Mouse (Mus musculus): ENCODE data around the gene Snap23. TPM values are rescaled to one million over a fixed set of nuclear protein-coding genes. Genes with fewer than 3 reads are reported as not detected.
"Not testable (repeated sequence)": the region's sequence is repeated elsewhere in the genome, so short reads cannot be mapped to it uniquely, and the experiment has no call there.

Gene Snap23
- total RNA-seq (2021) = 10 to 100 TPM; 14.1 to 19.7 TPM

- peak; percentile 82 to 84 for DNase-seq (ENCODE audit: extremely low spot score in 1 of 2, low spot score in 1 of 2)
Measured at GRCm38 (mm10) chr2:120566886-120567797, at the start of gene Snap23. Gene Snap23 (plus strand): TSS chr2:120567671.

DNA sequence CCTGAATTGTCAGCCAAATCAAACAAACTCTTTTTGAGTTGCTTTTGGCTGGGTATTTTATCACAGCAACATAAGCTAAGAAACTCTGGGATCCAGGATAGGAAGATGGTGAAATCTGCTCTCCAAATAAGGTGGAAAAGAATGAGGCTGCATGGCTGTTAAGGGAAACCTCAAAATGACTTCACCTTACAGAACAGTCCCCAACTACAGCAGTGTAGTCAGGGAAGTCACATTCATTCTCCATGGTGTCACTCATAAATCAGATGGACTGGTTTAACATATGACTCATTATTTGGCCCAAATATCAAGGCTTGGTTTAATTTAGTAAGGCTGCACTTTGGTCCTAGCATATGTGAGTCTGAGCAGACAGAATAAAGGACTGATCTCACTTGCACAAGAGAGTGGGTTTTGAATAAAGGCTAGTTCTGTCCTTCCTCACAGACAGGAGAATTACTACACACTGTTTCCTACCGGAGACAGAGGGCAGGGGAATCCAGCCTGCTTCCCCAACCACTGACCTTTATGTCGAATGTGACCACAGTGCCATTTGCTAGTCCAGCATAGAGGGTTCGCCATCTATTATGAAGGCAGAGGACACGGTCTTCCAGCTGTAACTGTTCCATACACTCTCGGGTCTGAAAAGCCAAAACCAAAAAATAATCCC lies 48.8 kb upstream of the Snap23 start:
- no peak for DNase-seq (ENCODE audit: extremely low spot score in 1 of 2, low spot score in 1 of 2)

GRCm38 (mm10) chr2:120526771-120527170 lies 40.7 kb upstream of the Snap23 start:
- DNase-seq (ENCODE audit: extremely low spot score in 1 of 2, low spot score in 1 of 2) = no peak

- DNase-seq (ENCODE audit: extremely low spot score in 1 of 2, low spot score in 1 of 2) = no peak
Measured at GRCm38 (mm10) chr2:120529531-120529930, 37.9 kb upstream of the Snap23 start.

DNA sequence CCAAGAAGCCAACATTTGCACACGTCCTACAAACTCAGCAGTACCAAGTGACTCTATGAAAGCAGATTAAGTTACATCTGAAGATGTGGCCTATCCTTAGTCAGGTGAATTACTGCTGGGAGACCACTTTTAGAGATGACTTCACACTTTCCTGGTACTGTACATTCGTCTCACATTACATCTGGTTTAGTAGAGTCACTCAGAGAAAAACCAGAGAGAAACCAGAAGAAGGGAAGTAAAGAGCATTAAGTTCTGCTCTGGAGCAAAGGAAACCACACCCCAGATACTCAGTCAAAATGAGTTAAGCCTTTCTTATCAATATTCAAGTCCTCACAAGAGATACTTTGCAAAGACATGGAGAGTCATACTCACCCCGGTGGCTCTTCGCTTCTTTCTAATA lies 36.2 kb upstream of the Snap23 start:
- no peak for DNase-seq (ENCODE audit: extremely low spot score in 1 of 2, low spot score in 1 of 2)

GRCm38 (mm10) chr2:120539333-120539732 lies 28.1 kb upstream of the Snap23 start:
- DNase-seq (ENCODE audit: extremely low spot score in 1 of 2, low spot score in 1 of 2) = no peak

DNA sequence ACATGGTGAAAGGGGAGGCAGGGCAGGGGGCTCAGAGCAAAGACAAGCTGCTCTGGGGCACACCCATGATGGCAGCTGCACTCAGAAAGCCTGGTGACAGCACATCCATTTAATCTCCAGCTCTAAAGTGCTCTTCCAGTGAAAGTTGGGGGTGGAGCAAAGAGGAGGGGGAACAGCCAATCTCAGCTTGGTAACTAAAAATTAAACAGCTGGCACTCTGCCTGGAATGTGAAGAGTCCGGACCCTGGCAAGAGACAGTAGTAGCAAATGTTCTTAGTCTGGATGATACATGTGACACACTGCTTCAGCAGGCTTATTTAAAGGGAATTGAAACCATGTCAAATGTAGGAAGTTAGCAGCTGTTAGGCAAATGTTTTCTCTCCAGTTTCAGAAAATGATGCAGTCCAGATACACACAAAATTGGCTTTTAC lies 27.7 kb upstream of the Snap23 start:
- DNase-seq (ENCODE audit: extremely low spot score in 1 of 2, low spot score in 1 of 2) = peak; percentile 37 to 47

GRCm38 (mm10) chr2:120544732-120545131 lies 22.7 kb upstream of the Snap23 start:
- no peak for DNase-seq (ENCODE audit: extremely low spot score in 1 of 2, low spot score in 1 of 2)

DNA sequence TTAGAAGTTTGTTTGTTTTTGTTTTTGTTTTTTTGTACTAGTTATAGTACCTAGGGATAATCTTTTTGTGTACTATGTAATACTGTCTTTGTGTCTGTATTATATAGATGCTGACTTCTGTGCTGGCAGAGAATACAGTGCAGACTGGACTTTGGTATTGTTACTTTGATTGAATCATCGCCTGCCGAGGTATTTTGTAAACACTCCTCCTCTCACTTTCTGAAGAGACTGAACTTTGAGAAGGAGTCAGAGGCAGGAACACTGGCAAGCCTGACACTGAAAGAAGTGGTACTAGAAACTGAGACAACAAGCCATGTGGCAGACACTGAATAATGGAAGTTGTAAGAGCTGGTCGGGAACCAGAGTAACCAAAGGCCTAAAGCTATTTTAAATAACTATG lies 10.6 kb upstream of the Snap23 start:
- DNase-seq (ENCODE audit: extremely low spot score in 1 of 2, low spot score in 1 of 2) = no peak

DNA sequence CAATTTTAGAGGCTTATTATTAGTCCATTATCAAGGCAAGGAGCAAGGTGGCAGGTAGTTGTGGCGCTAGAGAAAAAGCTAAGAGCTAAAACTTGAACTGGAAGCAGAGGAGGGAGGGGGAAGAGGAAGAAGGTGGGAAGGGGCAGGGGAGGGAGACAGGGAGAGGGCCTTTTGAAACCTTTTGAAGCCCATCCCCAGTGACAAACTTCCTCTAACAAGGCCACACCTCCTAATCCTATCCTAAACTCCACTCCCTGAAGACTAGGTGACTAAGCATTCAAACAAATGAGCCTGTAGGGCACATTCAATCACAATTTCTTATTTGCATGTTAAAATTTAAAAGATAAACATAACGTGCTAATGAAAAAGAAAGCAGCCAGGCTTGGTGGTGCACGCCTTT lies 8.7 kb upstream of the Snap23 start:
- DNase-seq (ENCODE audit: extremely low spot score in 1 of 2, low spot score in 1 of 2) = no peak

GRCm38 (mm10) chr2:120561524-120561923 lies 5.9 kb upstream of the Snap23 start:
- DNase-seq (ENCODE audit: extremely low spot score in 1 of 2, low spot score in 1 of 2) = no peak

DNA sequence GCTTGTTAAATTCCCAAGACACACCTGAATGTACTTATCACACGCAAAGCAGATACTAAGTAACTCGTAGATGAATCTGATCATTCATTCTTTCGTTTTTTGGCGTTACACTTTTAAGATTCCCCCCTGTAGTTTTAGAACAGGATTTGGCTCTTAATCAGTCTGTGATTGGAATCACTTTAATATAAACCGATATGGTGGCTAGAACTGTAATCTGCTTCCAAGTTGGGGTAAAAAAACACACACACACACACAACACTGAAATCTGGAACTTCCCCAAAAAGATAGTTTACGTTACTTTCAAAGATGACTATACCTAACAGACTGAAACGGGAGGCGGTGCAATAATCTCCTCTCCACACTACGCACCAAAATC lies 4.6 kb upstream of the Snap23 start:
- DNase-seq (ENCODE audit: extremely low spot score in 1 of 2, low spot score in 1 of 2) = no peak

- peak; percentile 75 to 77 for DNase-seq (ENCODE audit: extremely low spot score in 1 of 2, low spot score in 1 of 2)
Measured at GRCm38 (mm10) chr2:120563235-120563990, 4.1 kb upstream of the Snap23 start, which contains the start of gene Zfp106. Gene Zfp106 (minus strand): TSS chr2:120563843.

- not testable (repeated sequence) for DNase-seq (ENCODE audit: extremely low spot score in 1 of 2, low spot score in 1 of 2)
Measured at GRCm38 (mm10) chr2:120564548-120565188, 2.8 kb upstream of the Snap23 start.

DNA sequence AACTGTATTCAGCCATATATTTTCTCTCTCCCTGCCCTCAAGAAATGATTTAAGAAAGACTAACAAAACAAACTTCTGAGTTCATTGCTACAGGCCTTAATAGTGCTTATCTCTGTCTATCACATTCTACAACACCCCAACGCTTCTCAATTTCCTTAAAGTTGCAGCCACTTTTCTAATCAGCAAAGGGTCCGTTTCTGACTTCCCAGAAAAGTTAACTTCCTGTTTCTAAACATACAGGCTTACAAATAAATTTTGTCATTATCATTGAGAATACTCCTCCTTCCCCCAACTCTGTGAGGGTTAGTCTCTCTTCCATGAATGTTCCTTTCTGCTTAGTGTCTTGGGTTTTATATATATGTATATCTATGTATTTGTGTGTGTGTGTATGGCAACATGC lies 2.1 kb upstream of the Snap23 start:
- DNase-seq (ENCODE audit: extremely low spot score in 1 of 2, low spot score in 1 of 2) = no peak

DNA sequence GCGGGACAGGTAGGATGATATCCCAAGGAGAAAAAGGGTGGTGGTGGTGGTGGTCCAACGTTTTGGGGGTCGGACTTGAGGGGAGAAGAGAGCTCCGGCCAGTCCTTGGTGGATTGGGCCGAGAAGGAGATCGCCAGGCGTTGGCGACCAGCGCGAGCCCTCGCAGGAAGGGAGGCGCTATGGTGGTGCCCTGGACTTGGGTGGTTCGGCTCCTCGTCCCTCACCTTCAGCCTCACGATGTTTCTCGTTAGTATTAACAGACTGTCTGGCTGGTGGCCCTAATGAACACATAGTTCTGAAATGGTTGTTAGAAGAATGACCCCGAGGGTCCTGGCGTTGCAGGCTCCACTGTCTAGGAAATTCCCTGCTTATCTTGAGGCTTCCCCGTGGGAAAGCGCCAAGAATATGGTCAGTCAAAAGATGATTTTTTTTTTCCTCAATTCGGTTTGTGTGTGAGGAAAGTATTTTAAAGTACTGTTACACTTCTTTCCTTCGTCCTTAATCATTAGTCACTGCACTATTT lies 388 bp downstream of the Snap23 start:
- DNase-seq (ENCODE audit: extremely low spot score in 1 of 2, low spot score in 1 of 2) = no peak

GRCm38 (mm10) chr2:120571081-120571480 lies 3.6 kb downstream of the Snap23 start:
- DNase-seq (ENCODE audit: extremely low spot score in 1 of 2, low spot score in 1 of 2) = no peak

DNA sequence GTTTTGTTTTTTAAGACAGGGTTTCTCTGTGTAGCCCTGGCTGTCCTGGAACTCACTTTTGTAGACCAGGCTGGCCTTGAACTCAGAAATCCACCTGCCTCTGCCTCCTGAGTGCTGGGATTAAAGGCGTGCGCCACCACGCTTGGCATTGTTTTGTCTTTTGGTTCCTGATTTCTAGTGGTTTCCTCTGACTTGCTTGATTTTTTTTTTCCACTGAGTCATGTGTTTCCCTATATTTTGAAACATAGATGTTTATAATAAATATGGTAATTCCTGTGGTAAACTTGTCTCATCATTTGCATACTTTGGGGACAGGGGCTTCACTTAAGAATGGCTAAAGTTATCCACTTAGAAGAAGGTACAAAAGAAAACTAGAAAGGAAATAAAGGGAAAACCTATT lies 4.7 kb downstream of the Snap23 start:
- not testable (repeated sequence) for DNase-seq (ENCODE audit: extremely low spot score in 1 of 2, low spot score in 1 of 2)

GRCm38 (mm10) chr2:120575121-120575520 lies 7.7 kb downstream of the Snap23 start:
- no peak for DNase-seq (ENCODE audit: extremely low spot score in 1 of 2, low spot score in 1 of 2)

GRCm38 (mm10) chr2:120575978-120576377 lies 8.5 kb downstream of the Snap23 start:
- DNase-seq (ENCODE audit: extremely low spot score in 1 of 2, low spot score in 1 of 2) = no peak
